Mouse (Mus musculus): ENCODE results near the gene Gga2. TPM values are rescaled to one million over a fixed set of nuclear protein-coding genes. Genes with fewer than 3 reads are reported as not detected.
A peak's percentile ranks its signal among the peaks of the same experiment; 100 is the strongest.

Gga2 gene
- total RNA-seq, 2 experiments from 2014 or later, result 15.6 to 19.2 TPM

DNA sequence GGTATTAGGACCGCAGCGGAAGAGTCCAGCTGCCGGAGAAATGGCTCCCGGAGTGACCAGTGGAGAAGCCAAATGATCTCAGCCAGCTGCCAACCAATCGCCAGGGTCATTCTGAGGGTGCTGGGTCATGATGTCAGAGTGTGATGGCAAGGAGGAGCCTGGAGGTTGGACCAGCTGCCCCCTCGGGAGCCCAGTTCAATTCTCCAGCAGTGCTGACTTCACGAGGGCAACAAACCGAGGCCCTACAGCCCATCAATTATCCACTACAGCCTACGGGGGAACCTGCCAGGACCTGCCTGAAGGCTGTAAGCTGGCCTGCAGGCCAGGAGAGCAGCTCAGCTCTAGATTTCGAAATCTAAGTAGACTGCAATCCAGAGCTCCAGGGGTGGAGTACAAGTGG is 5.3 kb downstream of the Gga2 start:
- DNase-seq, result peak; percentile 38
- intact Hi-C loops (cut with DNase I; ENCODE audit: low total_unique reads), result loop anchor here (5.0 kb wide), 1 partner anchor 57 kb away; no protein-coding TSS in a partner anchor

DNA sequence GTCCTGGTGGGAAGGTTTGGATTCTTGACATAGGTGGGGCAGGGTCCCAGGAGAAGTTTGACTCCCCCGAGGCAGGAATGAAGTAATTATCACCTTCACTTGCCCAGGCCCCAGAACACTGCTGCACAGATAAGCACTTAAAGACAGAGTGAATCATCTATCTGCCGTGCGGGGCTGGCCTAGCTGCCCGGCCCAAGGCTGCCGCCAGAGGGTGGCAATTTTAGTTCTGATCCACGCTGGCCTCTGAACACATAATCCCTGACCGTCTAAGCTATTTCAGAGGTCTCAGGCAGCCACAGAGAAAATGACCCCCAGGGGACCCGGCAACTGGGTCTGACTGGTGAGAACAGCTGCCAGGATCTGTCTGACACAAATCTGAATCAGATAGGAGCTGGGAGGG is 5.9 kb downstream of the Gga2 start:
- DNase-seq, result peak; percentile 47
- intact Hi-C loops (cut with DNase I; ENCODE audit: low total_unique reads), result loop anchor here (5.0 kb wide), 1 partner anchor 57 kb away; no protein-coding TSS in a partner anchor

- intact Hi-C loops (cut with DNase I; ENCODE audit: low total_unique reads), result no loop called here
- no peak for DNase-seq
Observed at GRCm38 (mm10) chr7:122012949-122013348, 8.1 kb downstream of the Gga2 start.

GRCm38 (mm10) chr7:122012370-122012769 is 8.7 kb downstream of the Gga2 start:
- intact Hi-C loops (cut with DNase I; ENCODE audit: low total_unique reads), result no loop called here
- DNase-seq, result no peak

DNA sequence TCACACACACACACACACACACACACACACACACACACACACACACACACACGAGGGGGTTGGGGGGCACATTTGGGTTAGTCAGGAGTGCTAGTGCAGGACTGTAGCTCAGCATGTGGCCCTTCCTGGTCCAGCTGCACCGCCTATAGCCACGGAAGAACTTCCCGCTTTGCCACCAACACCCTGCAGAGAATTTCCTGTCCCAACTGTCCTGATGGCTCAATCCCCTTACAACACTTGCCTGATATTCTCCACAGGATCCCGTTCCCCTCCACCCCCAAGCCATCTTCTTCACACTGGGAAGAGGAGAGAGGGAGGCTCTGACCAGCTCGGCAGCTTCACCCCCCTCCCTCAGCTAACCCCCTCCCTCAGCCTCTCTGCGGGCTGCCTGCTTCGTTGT is 20.6 kb downstream of the Gga2 start:
- DNase-seq, result no peak
- intact Hi-C loops (cut with DNase I; ENCODE audit: low total_unique reads), result no loop called here

DNA sequence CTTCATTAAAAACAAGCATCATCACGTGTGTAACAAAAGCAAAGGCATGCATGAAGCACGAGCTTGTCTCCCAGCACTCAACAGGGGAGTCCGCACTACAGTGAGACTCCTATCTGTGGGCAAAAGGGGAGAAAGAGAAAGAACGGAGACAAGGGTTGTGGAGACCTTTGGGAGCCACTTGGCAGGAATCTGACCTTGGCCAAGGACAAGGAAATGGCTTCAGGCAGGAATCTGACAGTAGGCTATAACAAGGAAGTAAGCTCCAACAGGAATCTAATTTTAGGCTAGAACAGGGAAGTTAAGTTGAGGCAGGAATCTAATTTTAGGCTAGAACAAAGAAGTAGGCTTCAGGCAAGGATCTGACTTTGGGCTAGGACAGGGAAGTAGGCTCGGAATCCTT is 25.1 kb downstream of the Gga2 start:
- intact Hi-C loops (cut with DNase I; ENCODE audit: low total_unique reads), result no loop called here
- DNase-seq, result no peak

- intact Hi-C loops (cut with DNase I; ENCODE audit: low total_unique reads), result no loop called here
- DNase-seq, result peak; percentile 88
Observed at GRCm38 (mm10) chr7:121981307-121981871, 39.6 kb downstream of the Gga2 start, which contains the start of gene Cog7. Gene Cog7 (minus strand): TSS chr7:121981711.

DNA sequence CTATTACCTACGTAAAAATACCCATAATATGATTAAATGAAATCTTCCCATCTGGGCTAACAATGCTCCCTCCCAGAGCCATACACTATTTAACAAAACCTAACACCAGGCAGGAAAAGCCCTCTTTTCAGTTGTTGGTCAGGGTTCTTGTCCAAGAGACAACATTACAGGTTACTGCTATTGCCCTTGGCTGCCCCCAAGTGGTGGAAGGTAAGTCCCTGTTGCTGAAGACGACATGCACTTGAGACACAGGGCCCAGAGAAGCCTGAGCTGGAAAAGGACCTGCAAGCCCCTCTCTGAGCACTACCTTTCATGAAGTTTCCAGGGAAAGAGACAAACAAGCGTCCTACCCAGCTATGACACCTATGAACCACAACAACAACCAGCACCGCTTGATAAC is 46.0 kb downstream of the Gga2 start:
- intact Hi-C loops (cut with DNase I; ENCODE audit: low total_unique reads), result no loop called here
- peak; percentile 50 for DNase-seq

DNA sequence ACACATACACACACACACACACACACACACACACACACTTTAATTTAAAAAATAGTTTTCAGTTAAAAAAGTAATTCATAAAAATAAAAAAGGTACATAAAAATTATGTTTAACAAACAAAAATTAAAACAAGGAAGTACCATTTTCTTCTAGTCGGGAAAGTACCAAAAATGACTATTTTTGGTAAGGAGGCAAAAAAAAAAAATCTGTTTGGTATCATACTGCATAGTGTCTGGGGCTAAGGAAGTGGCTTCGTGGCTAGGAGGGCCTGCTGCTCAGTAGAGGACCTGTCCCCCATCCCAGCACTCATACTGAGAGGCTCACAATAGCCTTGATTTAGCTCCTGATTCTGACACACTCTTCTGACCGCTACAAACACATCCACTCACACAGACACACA is 49.3 kb downstream of the Gga2 start:
- intact Hi-C loops (cut with DNase I; ENCODE audit: low total_unique reads), result no loop called here
- DNase-seq, result no peak

DNA sequence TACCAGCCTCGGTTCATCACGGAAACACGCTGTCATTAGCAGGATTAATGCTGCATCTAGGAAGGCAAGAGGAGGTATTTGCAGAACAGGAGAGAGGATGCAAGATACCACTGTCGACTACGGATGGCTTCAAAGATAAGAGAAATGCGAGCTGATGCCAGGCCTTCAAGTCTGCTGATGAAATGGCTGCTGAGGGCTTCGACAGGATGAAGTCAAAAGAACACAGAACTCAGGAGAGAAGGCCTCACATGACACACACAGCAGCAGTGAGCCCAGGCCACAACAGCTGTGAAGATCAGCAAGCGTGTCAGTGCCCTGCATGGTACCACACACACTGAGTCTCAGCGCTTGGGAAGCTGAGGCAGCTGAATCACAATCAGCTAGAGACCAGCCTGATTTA is 50.8 kb downstream of the Gga2 start:
- DNase-seq, result no peak

DNA sequence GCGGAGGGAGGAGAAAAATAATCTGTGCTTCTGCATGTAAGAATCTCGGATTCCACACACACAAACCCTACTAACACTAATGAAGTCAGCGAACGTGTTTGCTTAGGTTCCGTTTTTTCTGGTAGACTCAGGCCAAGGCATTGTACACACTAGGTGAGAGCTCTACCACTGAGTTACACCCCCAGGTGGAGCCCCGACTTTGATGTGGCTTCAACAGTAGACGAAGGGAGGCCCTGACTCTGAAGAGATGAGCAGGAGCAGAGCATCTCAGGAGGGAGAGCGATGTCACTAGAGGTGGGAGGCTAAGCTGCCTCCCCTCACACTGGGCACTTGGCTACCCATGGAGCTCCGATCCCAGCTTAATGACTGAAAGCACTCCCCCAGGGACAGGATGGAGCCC is 52.2 kb downstream of the Gga2 start:
- intact Hi-C loops (cut with DNase I; ENCODE audit: low total_unique reads), result loop anchor here (10.0 kb wide), 1 partner anchor 74 kb away; no protein-coding TSS in a partner anchor
- DNase-seq, result no peak

More for the DNA sequence above, 50.8 kb downstream of the Gga2 start:
- intact Hi-C loops (cut with DNase I; ENCODE audit: low total_unique reads), result no loop called here

GRCm38 (mm10) chr7:121968242-121968641 is 52.8 kb downstream of the Gga2 start:
- no peak for DNase-seq
- intact Hi-C loops (cut with DNase I; ENCODE audit: low total_unique reads), result loop anchor here (10.0 kb wide), 1 partner anchor 73 kb away; no protein-coding TSS in a partner anchor

DNA sequence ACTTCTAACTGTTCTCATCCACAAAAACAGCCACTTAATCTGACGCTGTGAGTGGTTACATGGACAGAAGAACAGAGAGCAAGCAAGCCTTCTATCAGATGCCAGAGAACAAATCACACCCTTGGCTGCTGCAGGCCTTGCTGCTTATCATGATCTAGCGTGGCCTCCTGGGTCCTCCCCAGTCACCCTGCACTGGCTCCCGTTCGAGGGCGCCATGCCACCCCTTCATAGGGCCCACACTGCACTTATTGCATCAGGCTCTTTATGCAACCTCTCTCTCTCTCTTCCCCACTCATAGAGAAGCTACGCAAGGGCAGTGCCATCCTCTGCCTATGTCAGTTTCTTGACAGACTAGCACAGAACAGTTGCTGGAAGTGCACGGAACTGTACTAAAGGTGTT is 54.9 kb downstream of the Gga2 start:
- intact Hi-C loops (cut with DNase I; ENCODE audit: low total_unique reads), result loop anchor here (10.0 kb wide), 1 partner anchor 71 kb away; no protein-coding TSS in a partner anchor
- DNase-seq, result no peak

DNA sequence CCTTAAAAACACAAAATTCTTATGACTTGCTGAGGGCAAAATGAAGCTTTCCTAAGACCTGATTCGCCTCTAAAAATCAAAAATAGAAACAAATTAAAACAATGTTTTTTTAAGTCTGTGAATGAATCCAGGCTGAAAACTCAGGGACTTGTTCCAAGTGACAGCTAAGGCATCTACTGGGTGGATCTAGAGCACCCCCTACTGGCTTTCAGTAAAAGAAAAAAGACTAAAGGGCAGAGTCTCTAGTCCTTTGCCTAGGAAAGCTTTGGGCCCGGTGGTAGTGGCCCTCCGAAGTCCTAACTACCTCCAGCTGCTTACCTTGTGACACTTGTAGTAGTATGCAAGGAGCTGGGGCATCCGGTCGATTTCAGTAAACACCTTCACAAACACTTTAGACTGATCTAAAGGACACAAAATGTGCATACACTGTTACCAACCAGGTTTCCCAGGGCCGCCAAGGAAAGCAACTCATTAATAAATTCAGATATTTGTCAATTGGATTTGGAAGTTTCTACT is 57.1 kb downstream of the Gga2 start:
- DNase-seq, result no peak
- intact Hi-C loops (cut with DNase I; ENCODE audit: low total_unique reads), result loop anchor here (5.0 to 10.0 kb wide), 2 partner anchors 69 to 232 kb away; partner anchors contain the start of gene Scnn1g

GRCm38 (mm10) chr7:121962571-121962959 is 58.5 kb downstream of the Gga2 start:
- intact Hi-C loops (cut with DNase I; ENCODE audit: low total_unique reads), result loop anchor here (5.0 to 10.0 kb wide), 2 partner anchors 68 to 230 kb away; partner anchors contain the start of gene Scnn1g
- no peak for DNase-seq

DNA sequence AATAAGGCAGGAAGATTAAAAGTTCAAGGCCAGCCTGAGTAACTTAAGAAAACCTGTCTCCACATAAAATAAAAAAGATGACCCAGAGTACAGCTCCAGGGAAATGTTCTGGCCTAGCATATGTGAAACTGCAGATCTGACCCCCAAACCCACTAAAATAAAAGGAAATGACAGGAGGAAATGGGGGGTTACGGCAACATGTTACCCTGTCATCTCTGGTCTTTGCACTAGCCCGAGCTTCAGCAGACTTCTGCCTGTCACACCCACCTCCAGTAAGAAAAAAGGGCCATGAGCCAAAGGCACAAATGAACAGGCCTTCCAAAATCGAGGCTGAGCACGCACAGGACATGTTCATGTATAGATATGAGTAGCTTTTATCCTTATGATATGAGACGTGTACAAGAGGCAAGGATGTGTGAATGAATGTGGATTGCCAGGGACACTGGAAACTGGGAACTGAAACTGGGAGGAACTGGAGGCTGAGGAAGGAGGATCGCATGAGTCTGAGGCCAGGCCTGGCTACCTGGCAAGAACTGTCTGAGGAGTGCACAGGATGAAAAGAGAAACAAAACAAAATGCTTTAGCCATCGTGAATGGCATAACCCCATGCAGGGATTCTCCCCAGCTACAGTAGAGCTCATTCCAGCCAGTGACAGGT is 59.0 kb downstream of the Gga2 start:
- intact Hi-C loops (cut with DNase I; ENCODE audit: low total_unique reads), result loop anchor here (5.0 to 10.0 kb wide), 2 partner anchors 67 to 230 kb away; partner anchors contain the start of gene Scnn1g
- DNase-seq, result no peak

DNA sequence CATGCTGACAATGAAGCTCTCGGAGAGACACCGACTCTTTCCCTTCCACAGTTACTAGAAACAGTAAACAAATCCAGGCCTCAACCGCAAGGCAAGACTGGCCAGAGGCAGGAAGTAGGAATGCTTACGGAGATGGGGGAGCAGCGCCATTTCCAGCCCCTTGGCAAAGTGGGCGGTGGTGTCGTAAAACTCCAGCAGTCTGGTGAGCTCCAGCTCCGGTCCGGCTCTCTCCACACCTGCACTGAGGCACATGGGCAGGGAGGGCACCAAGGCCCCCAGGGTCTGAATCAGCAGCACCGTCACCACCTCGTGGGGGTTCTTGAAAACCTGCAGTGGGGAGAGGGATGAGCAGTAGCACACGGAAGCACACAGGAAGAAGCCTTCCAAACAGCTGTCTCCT is 65.2 kb downstream of the Gga2 start:
- intact Hi-C loops (cut with DNase I; ENCODE audit: low total_unique reads), result no loop called here
- DNase-seq, result no peak

DNA sequence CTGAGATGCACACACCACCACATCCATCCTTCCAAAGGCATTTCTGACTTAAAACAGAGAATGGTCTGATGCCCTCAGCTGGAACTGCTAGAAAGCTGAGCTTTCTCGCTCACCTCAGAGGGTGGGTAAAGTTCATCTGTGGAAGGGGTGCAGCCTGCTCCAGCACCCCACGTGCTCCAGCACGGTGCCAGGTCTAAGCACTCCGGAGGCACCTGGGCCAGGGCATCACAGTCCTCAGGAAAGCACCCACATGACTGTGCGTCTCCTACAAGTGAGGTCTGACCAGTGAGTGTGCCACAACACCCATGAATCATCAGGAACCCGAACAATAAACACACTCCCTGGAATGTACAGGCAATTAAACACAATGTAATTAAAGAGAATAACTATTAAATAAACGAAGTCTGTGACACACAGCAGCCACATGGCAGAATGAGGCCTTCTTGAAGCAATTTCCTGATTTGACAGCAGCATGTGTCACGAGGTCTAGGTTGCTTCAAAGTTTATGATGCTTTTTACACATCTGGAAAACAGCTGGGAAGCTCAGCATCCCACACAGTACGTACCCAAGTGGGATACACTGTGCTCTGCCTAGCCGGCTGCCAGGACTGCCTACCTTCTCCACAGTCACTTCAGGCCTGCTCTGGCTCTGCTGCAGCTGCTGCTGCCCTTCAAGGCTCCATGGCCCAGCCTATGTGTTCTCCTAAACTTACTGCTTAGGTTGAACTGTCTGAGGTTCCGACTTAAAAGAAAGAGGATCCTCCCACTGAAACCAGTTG is 65.9 kb downstream of the Gga2 start:
- DNase-seq, result no peak
- intact Hi-C loops (cut with DNase I; ENCODE audit: low total_unique reads), result no loop called here

DNA sequence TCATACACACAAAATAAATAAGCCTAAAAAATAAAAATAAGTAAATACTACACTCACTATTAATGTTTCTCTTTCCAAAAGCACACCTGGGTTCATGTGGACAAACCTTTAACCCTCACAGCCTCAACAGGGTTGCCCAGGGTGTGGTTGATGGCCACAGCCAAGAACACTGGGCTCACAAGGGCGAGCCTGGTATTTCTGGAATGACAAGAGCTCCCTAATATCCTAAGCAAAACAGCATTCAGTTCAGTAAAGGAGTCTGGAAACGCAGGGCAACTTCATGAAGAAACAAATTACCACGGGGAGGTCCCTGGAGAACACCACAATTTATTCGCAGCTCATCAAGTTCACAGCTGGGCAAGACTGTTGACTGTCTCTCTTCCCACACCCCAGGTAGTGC is 73.5 kb downstream of the Gga2 start:
- intact Hi-C loops (cut with DNase I; ENCODE audit: low total_unique reads), result no loop called here

GRCm38 (mm10) chr7:121946196-121946595 is 74.8 kb downstream of the Gga2 start:
- DNase-seq, result peak; percentile 15
- intact Hi-C loops (cut with DNase I; ENCODE audit: low total_unique reads), result no loop called here

More for the DNA sequence above, 73.5 kb downstream of the Gga2 start:
- DNase-seq, result no peak
